ENCODE assay signal across 8 mouse cellular contexts in genomic region chr16:85807072-85807471, GRCm38 (mm10). TPM values are rescaled to one million over a fixed set of nuclear protein-coding genes. Genes with fewer than 3 reads are reported as not detected.
DNase-seq lines count a peak whose midpoint lies in the region.

No protein-coding gene starts in this region.

- H3K4me3 ChIP-seq in heart, embryonic 10.5 days: no peak overlapping the region

- WGBS in heart, embryonic 10.5 days: 21% methylated on average over 3 of the region's 3 CpGs

- intact Hi-C loops in gastrocnemius, postnatal 14 days (cut with DNase I; ENCODE audit: low total_unique reads): loop anchor here (5.0 kb wide), 3 partner anchors 615 to 1075 kb away; no protein-coding TSS in a partner anchor
- intact Hi-C loops in left cerebral cortex, postnatal 14 days (cut with DNase I): loop anchor here (1.0 to 10.0 kb wide), 5 partner anchors 612 to 1588 kb away; no protein-coding TSS in a partner anchor

- DNase-seq in heart, adult 18-20 months: peak; percentile 58 to 84
- no peak for DNase-seq in heart, embryonic 10.5 days (ENCODE audit: low spot score)
- peak; percentile 76 for DNase-seq in urinary bladder, postnatal 14 days (ENCODE audit: low spot score)
- no peak for DNase-seq in urinary bladder, adult 2 months (ENCODE audit: low spot score)
- peak; percentile 50 for DNase-seq in gastrocnemius, postnatal 14 days
- peak; percentile 68 to 83 for DNase-seq in left cerebral cortex, postnatal 14 days (ENCODE audit: low spot score in 2 of 2)
- DNase-seq in splenic B cell, adult 2 months (ENCODE audit: low read depth, low spot score): peak; percentile 6
- no peak for DNase-seq in yolk sac, embryonic 10.5 days (ENCODE audit: low spot score)

- H3K36me3 ChIP-seq in heart, embryonic 10.5 days: no peaks in the 10 kb centered on the region
- no peaks in the 10 kb centered on the region for H3K36me3 ChIP-seq in splenic B cell, adult 2 months (ENCODE audit: control insufficient read depth, insufficient read depth, low read length, poor library complexity, severe bottlenecking)

- H3K9me3 ChIP-seq in heart, embryonic 10.5 days: no peaks in the 10 kb centered on the region

- no peak overlapping the region for H3K27ac ChIP-seq in heart, embryonic 10.5 days

- 0 out of 2 replicates have a peak, but pooled peaks cover 7% of the 10 kb centered on the region for H3K4me1 ChIP-seq in heart, embryonic 10.5 days

- H3K27me3 ChIP-seq in heart, embryonic 10.5 days (ENCODE audit: insufficient read depth, poor library complexity, severe bottlenecking): no peaks in the 10 kb centered on the region
- H3K27me3 ChIP-seq in splenic B cell, adult 2 months (ENCODE audit: control insufficient read depth, insufficient read depth, low read length, poor library complexity, severe bottlenecking): no peaks in the 10 kb centered on the region

RNA-seq across cellular contexts. Expression of gene Adamts1, which starts 4.2 kb away (rescaled TPM):
- 10 to 100 TPM; 25.9 to 37.0 TPM for total RNA-seq in heart, adult 18-20 months (2021)
- 53.5 and 54.7 TPM in 2 replicates for polyA plus RNA-seq in heart, embryonic 10.5 days (2016; fragmentation: Nextera tagmentation; extraction: Ambion mirVana)
- polyA plus RNA-seq in urinary bladder, adult 2 months (2012; rRNA removed): 28.3 and 32.1 TPM in 2 replicates
- 10 to 100 TPM; 12.9 to 13.9 TPM for total RNA-seq in gastrocnemius, postnatal 14 days (2021)
- 1 to 10 TPM; 7.3 to 8.4 TPM for total RNA-seq in left cerebral cortex, postnatal 14 days (2021)

Comparison
In these comparisons a context has a peak if more than half of its experiments do, and no peak if none do; other contexts are left out.
1. DNase-seq: peak in heart, adult 18-20 months (2 of 2), urinary bladder, postnatal 14 days (single experiment), gastrocnemius, postnatal 14 days (single experiment), left cerebral cortex, postnatal 14 days (2 of 2) and splenic B cell, adult 2 months (single experiment); none in heart, embryonic 10.5 days (single experiment), urinary bladder, adult 2 months (single experiment) and yolk sac, embryonic 10.5 days (single experiment).